Mouse (Mus musculus) inflammation-experienced regulatory T-cells, adult 6 months (primary cell): ENCODE data around the gene H2al1j. TPM values are rescaled to one million over a fixed set of nuclear protein-coding genes. Genes with fewer than 3 reads are reported as not detected.
"Not testable (repeated sequence)": the region's sequence is repeated elsewhere in the genome, so short reads cannot be mapped to it uniquely, and the experiment has no call there.

Experiments
- ATAC-seq: one replicate; pipeline ENCODE4 v1.8.0; 2017
- polyA plus RNA-seq, 3 experiments: library from polyadenylated mRNA; unstranded; fragments of 100-300 nt; shearing (Covaris generic); gene quantifications; one replicate each; pipeline ENCODE4 v1.2.1; 2017

H2al1j gene
- polyA plus RNA-seq: not detected

- not testable (repeated sequence) for ATAC-seq
Observed at GRCm38 (mm10) chrX:11327522-11327921, at the start of gene H2al1j. H2al1j (plus strand) TSS chrX:11327822.

DNA sequence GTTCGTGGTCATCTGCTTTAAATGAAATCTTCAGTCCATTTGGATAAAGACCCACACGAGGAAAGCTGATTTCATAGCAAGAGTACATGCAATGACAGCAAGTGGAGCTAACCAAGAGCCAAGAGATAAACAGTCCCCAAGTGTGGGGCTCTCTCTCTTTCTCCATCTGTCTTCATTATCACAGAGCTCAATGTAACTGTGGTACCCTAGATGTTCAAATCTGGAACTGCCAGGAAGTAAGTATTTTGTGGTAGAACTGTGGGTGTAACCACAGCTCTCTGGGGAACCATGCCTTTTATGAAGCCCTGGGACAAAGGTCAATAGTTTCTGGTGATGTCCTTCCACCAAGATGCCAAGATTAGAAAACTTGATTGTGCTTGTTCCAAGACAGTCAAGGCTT lies 46.9 kb upstream of the H2al1j start:
- ATAC-seq: no peak

DNA sequence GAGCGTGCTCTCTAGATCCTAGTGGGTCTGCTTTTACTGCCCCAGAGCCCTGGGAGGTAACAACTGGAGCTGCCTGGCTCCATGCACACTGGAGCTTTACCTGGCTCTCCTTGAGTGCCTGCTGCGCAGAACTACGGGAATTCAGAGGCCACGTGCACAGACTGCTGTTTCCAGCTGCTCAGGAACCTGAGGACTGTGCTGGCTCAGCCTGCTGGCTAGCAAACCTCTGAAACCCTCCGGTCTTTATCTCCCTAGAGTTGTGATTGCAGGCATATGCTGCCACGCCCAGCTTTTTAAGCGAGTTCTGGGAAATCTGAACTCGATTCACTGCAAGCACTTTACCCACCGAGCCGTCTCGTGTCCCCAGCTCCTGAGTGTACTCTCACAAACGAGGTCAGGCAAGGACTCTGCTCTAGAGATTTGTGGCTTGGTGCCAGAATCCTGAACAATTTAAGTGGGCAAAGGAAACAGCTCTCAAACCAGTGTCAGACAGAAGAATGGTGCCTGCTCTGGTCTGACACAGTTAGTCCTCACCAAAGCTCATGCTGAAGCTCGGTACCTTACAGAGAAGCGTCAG lies 39.2 kb upstream of the H2al1j start:
- no peak for ATAC-seq

- ATAC-seq: no peak
Observed at GRCm38 (mm10) chrX:11289244-11289643, 38.4 kb upstream of the H2al1j start.

- ATAC-seq: not testable (repeated sequence)
Observed at GRCm38 (mm10) chrX:11298957-11299356, 28.7 kb upstream of the H2al1j start, which contains the start of gene H2al1a. H2al1a (plus strand) TSS chrX:11299257.

DNA sequence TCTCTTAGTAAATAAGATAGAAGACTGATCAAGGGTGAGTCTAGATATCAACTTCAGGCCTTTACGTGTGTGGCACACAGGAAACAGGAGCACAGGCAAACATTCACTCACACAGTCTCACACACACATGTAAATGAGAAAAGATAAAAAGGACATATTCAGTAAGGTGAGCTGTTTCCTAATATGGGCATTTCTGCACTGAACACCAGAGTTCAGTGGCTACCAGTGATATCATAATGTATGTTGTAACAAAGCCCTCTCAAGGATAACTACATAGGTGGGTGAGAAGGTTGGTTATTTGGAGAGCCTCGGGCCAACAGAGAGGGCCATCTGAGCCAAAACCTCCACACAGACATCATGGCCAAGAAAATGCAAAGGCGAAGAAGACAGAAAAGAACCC lies 25.5 kb upstream of the H2al1j start, which contains the start of gene H2al1b:
TSS of gene H2al1b (plus strand) at position 301 of the 400 bp plus-strand sequence.
- not testable (repeated sequence) for ATAC-seq

- not testable (repeated sequence) for ATAC-seq
Observed at GRCm38 (mm10) chrX:11305355-11305754, 22.3 kb upstream of the H2al1j start, which contains the start of gene H2al1c. H2al1c (plus strand) TSS chrX:11305655.

DNA sequence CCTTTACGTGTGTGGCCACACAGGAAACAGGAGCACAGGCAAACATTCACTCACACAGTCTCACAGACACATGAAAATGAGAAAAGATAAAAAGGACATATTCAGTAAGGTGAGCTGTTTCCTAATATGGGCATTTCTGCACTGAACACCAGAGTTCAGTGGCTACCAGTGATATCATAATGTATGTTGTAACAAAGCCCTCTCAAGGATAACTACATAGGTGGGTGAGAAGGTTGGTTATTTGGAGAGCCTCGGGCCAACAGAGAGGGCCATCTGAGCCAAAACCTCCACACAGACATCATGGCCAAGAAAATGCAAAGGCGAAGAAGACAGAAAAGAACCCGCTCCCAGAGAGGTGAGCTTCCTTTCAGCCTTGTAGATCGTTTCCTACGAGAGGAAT lies 19.1 kb upstream of the H2al1j start, which contains the start of gene H2al1d:
TSS of gene H2al1d (plus strand) at position 301 of the 400 bp plus-strand sequence.
- ATAC-seq: not testable (repeated sequence)

GRCm38 (mm10) chrX:11311634-11312033 lies 16.0 kb upstream of the H2al1j start, which contains the start of gene H2al1e:
H2al1e (plus strand) TSS chrX:11311934.
- not testable (repeated sequence) for ATAC-seq

DNA sequence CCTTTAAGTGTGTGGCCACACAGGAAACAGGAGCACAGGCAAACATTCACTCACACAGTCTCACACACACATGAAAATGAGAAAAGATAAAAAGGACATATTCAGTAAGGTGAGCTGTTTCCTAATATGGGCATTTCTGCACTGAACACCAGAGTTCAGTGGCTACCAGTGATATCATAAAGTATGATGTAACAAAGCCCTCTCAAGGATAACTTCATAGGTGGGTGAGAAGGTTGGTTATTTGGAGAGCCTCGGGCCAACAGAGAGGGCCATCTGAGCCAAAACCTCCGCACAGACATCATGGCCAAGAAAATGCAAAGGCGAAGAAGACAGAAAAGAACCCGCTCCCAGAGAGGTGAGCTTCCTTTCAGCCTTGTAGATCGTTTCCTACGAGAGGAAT lies 12.8 kb upstream of the H2al1j start, which contains the start of gene H2al1f:
TSS of gene H2al1f (plus strand) at position 301 of the 400 bp plus-strand sequence.
- not testable (repeated sequence) for ATAC-seq

DNA sequence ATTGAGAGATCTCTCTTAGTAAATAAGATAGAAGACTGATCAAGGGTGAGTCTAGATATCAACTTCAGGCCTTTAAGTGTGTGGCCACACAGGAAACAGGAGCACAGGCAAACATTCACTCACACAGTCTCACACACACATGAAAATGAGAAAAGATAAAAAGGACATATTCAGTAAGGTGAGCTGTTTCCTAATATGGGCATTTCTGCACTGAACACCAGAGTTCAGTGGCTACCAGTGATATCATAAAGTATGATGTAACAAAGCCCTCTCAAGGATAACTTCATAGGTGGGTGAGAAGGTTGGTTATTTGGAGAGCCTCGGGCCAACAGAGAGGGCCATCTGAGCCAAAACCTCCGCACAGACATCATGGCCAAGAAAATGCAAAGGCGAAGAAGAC lies 9.7 kb upstream of the H2al1j start, which contains the start of gene H2al1g:
TSS of gene H2al1g (plus strand) at position 301 of the 400 bp plus-strand sequence.
- not testable (repeated sequence) for ATAC-seq

GRCm38 (mm10) chrX:11321192-11321591 lies 6.4 kb upstream of the H2al1j start, which contains the start of gene H2al1h:
H2al1h (plus strand) TSS chrX:11321492.
- ATAC-seq: not testable (repeated sequence)

GRCm38 (mm10) chrX:11324359-11324758 lies 3.3 kb upstream of the H2al1j start, which contains the start of gene H2al1i:
H2al1i (plus strand) TSS chrX:11324659.
- ATAC-seq: not testable (repeated sequence)

DNA sequence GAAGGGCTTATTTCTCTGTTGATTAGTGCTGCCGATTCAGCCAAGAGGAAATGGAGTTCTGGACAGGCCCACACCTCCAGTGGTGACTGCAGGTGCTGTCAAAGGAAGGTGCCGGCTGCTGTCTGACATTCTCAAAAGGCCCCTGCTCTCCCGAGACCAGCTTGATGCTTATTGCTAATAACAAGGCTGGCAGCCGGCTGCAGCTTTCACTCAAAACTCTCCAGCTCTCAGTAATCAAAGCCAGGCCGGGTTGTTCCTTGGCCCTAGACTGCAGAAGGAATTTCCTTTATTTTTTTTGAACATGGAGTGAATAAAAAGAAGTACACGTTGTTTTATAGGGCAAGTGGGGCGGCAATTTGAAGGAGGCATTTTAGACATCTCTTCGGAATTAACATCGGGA lies 18.1 kb downstream of the H2al1j start:
- no peak for ATAC-seq

DNA sequence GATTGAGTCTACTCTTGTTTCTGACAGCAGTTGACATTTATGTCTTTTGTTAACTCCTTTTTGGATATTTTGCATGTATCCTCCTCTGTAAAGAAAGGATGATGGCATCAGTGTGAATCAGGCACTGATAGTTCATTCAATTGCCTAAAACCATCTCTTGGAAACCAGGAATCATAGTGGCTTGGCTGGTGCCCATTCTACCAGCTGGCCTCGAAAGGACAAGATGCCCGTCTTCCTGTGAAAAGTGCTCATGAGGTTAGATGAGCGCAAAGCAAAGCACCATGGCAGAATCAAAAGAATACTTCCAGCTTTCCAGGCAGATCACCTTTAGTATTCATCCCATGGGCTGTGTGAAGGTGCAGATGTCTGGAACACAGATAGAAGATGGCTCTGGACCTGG lies 19.1 kb downstream of the H2al1j start:
- ATAC-seq: no peak

- ATAC-seq: no peak
Observed at GRCm38 (mm10) chrX:11360823-11361222, 33.2 kb downstream of the H2al1j start.

DNA sequence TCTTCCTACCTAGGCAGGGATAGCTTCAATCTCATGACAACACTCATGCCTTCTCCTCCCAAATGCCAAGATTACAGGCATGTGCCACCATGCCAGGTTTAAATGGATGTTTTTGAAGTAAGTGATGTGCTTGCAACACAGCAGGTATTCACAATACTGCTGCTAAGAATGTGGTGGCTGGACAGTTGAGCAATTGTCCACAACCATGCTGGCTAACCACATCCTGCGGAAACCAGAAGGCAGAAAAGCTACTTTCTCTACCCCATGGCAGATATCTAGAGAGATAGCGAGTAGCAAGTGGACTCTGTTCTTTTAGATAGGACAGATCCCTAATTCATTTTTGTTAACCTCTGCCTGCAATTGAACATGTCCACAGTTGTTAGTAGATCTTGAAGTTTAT lies 33.6 kb downstream of the H2al1j start:
- ATAC-seq: no peak

DNA sequence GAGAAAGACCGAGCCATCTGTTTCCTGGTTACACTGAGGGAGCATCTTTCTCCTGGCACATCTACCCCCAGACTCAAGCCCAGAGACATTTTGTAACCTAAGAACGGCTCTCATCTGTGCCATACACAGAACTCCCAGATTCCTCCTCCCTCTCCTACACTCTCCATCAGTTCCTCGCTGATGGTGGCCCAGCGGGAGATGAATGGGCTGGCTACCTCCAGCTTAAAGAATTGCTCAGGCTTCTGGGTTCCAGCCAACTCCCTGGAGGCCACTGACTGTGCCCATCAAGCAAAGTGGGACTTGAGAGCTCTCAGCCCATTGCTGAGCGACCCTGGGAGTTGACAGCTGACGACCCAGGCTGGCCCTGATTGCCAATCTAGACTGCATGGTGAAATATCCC lies 36.3 kb downstream of the H2al1j start:
- ATAC-seq: no peak

- ATAC-seq: no peak
Observed at GRCm38 (mm10) chrX:11365151-11365550, 37.5 kb downstream of the H2al1j start.

Other genes starting within 250 kb of the H2al1j start
- gene H2al1a, start 28.6 kb upstream of the H2al1j start, polyA plus RNA-seq: not detected
- gene H2al1b, start 25.4 kb upstream of the H2al1j start, polyA plus RNA-seq: not detected
- gene H2al1c, start 22.2 kb upstream of the H2al1j start, polyA plus RNA-seq: not detected
- not detected for gene H2al1d, start 19.0 kb upstream of the H2al1j start, polyA plus RNA-seq
- not detected for gene H2al1e, start 15.9 kb upstream of the H2al1j start, polyA plus RNA-seq
- gene H2al1f, start 12.7 kb upstream of the H2al1j start, polyA plus RNA-seq: not detected
- not detected for gene H2al1g, start 9.6 kb upstream of the H2al1j start, polyA plus RNA-seq
- not detected for gene H2al1h, start 6.3 kb upstream of the H2al1j start, polyA plus RNA-seq
- not detected for gene H2al1i, start 3.2 kb upstream of the H2al1j start, polyA plus RNA-seq